Mouse (Mus musculus): ENCODE data around the gene Elmo1.

- TF ChIP-seq POLR2A (IDR thresholded peaks at IDR 0.05; ENCODE audit: insufficient read length, low read depth): no peak
- TF ChIP-seq TCF12 (IDR thresholded peaks at IDR 0.05; ENCODE audit: insufficient read depth, poor library complexity, severe bottlenecking): no peak
- no peak for TF ChIP-seq POLR2AphosphoS2 (IDR thresholded peaks at IDR 0.05; ENCODE audit: insufficient read length, low read depth)
- no peak for TF ChIP-seq CEBPB (IDR thresholded peaks at IDR 0.05; ENCODE audit: insufficient read depth, poor library complexity, severe bottlenecking)
- TF ChIP-seq E2F4 (IDR thresholded peaks at IDR 0.05; ENCODE audit: insufficient read depth): no peak
- TF ChIP-seq MYOG (IDR thresholded peaks at IDR 0.05; ENCODE audit: control insufficient read depth in 1 of 3, insufficient read depth in 1 of 3, insufficient read length in 2 of 3, low read depth in 2 of 3): no peak
- TF ChIP-seq MYOD1 (IDR thresholded peaks at IDR 0.05; ENCODE audit: control insufficient read depth in 1 of 3, insufficient read length in 2 of 3, low read depth in 2 of 3): no peak
- no peak for TF ChIP-seq USF1 (IDR thresholded peaks at IDR 0.05; ENCODE audit: low read depth)
- TF ChIP-seq TCF3 (IDR thresholded peaks at IDR 0.05; ENCODE audit: insufficient read length, low read depth): no peak
- TF ChIP-seq MAX (IDR thresholded peaks at IDR 0.05; ENCODE audit: low read depth): no peak
- TF ChIP-seq REST (IDR thresholded peaks at IDR 0.05; ENCODE audit: insufficient read depth, insufficient read length): no peak
- TF ChIP-seq SRF (IDR thresholded peaks at IDR 0.05; ENCODE audit: control insufficient read depth, insufficient read length, low read depth): no peak
Measured at GRCm38 (mm10) chr13:20349754-20350153, 259.4 kb downstream of the Elmo1 start.
